Mouse (Mus musculus) T-cell, adult 2 months (primary cell): Measurements from ENCODE around the gene Nup50.

ENCODE experiments used
- DNase-seq: peaks from one replicate; pipeline ENCODE4 v3.0.0; 2022; ENCODE audit warnings: low spot score

Gene Nup50

GRCm38 (mm10) chr15:84922884-84923507 lies at the start of gene Nup50:
Gene Nup50 (plus strand): TSS chr15:84923411.
- DNase-seq = peak; percentile 99

- DNase-seq = no peak
Measured at GRCm38 (mm10) chr15:84873867-84874266, 49.3 kb upstream of the Nup50 start.

- DNase-seq = no peak
Measured at GRCm38 (mm10) chr15:84877029-84877815, 46.0 kb upstream of the Nup50 start.

DNA sequence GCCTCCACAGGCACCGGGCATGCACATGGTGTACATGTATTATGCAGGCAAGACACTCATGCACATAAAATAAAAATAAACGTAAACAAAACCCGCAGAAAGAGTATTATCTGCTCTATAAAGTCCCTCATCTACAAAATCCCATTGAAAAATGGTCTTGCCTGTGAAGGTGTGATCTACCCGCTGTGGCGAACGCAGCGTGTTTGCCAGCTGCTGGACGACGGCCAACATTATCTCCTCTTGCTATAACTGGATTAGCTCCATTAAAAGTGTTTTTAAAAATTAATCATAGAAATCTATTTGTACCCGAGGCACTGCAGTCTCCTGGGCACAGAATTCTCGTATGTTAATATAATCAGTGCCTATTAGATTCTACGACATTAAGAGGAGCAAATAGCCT lies 35.1 kb upstream of the Nup50 start:
- no peak for DNase-seq

DNA sequence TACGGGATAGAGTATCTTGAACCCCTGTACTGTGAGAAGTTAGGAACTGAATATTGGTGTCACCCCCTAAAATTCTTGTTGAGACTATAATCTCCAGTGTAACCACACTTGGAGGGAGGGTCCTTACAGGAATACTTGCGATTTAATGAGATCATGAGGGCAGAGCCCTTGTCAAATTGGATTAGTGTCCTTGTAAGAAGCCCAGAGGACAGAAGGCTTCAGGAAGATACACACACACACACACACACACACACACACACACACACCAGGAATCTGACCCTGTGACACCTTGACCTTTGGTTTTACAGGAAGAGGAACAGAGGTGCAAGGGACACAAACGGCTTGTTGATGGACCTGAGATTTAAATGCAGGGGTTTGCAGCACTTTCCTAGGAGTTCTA lies 32.0 kb upstream of the Nup50 start:
- no peak for DNase-seq

DNA sequence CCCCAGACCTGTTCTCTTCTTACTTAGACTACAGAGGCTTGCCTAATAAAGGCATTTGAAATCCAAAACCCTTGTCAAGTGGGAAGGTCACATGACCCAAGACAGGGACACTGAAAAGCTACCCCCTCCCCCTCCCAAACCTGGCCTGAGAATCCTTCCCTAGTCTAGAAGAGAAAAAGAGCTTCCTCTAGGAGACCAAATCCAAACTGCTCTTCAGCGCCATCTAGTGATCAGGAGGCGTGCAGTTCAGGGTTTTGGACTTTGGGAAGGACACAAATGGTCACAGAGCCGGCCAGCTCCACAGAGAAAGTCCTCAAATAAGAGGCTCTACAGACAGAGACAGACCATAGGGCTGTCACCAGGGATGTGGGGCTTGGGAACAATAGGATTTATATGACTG lies 31.6 kb upstream of the Nup50 start:
- DNase-seq = peak; percentile 19

DNA sequence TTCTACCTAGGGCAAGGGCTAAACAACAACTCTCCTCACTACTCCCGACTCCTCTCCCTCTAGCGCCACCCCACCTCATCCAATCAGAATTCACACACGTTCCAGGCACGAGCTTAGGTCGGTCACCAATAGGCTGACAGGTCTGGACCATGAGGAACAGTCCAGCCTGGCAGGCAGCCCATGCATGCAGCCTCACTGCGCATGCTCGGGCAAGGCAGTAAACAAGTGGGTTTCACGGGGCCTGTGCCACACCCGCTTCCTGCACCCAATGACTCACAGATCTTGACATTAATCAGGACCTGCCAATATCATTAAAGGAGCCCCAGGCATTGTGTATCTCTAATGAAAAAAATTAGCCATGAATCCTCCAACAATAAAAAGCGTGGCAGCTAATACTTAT lies 27.0 kb upstream of the Nup50 start:
- peak; percentile 38 for DNase-seq

- DNase-seq = peak; percentile 38
Measured at GRCm38 (mm10) chr15:84896664-84897063, 26.5 kb upstream of the Nup50 start.

DNA sequence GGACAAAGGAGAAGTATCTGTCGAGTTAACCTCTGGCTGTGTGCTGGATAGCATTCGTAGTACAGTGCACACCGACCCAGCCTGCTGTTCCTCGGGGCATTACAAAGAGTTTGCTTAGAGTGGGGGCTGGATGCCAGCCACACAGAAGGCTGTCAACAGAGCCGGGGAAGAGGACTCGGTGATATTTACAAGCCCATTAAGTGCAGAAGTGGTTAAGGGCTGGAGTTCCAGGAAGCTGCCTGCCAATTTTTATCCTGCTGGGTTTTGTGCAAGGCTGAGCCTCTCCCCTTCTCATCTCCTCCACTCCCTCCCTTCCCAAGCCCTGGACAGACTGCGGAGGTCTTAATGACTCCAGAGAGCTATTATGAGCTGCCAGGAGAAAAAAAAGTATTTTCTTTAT lies 25.1 kb upstream of the Nup50 start:
- no peak for DNase-seq

- DNase-seq = no peak
Measured at GRCm38 (mm10) chr15:84903843-84904385, 19.3 kb upstream of the Nup50 start.

- DNase-seq = no peak
Measured at GRCm38 (mm10) chr15:84913201-84913600, 10.0 kb upstream of the Nup50 start.

DNA sequence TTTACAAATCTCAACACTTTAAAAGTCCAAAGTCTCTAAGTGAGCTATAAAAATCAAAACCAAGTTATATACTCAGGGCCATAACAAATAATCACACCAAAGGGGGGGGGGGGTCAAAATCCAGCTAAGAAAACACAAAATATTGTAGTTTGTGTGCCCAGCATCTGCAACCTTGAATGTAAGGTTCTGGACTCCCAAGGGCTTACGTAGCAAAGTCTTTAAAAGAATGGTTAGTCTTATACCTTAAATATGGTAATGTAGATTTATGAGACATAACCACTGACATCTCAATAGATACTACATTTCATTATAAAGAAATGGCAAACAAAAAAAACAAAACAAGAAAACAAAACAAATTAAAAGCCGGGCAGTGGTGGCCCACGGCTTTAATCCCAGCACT lies 3.3 kb upstream of the Nup50 start, which contains the start of gene Gm29666:
Gm29666 (minus strand) TSS at position 101 of the 400 bp plus-strand sequence.
- DNase-seq = no peak

DNA sequence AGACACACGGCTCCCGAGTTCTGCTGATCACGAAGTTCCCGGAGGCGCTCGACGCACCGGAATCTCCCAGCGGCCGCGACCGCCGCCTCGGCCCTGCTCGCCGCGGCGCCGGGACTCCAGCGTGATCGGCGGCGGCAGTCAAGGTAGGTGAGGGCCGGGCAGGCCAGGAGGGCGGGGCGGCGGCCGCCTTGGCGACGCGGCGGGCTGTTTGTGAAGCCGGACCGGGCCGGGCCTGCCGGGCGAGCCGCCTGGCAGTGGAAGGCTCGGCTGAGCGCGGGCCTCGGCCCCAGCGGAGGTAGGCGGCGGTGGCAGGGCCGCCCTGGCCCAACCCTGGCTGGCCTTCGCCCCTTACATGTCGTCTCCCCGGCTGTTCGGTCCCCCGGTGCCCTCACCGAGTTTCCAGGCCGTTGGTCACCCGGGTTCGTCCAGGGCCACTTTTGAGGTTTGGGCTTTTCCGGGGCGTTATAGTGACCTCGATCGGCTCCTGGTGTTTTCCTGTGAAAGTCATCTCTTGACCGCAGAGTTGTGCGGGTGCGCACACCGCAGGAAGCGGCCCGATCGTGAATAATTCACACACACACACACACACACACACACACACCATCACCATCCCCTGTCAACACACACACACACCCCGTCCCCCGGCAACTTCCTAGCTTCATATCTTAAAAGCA lies 434 bp downstream of the Nup50 start:
- DNase-seq = peak; percentile 44

DNA sequence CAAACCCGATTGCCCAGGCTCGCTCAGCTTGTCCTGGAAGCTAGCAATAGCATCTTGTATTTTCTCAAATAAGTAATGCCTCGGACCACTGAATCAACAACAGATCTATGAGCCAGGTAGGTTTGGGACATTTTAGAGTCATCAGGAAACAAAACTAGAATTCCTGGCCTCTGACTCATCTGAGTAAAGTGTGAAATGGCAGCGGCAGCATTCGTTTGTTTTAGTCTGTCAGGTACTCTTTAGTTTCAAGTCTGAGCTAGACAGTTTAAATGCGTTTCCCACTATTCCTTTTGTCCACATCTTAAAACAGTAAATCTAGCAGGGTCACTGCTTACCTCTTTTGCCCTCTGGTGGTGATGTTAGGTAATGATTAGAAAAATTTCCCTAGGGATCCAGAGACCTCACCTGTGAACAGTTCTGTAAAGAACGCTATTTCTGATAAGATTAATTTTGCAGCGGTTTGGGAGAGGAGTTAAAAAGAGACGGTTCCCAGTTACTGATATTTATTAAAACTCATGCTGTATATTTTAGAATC lies 1.6 kb downstream of the Nup50 start:
- no peak for DNase-seq

- no peak for DNase-seq
Measured at GRCm38 (mm10) chr15:84925495-84926018, 2.3 kb downstream of the Nup50 start.

DNA sequence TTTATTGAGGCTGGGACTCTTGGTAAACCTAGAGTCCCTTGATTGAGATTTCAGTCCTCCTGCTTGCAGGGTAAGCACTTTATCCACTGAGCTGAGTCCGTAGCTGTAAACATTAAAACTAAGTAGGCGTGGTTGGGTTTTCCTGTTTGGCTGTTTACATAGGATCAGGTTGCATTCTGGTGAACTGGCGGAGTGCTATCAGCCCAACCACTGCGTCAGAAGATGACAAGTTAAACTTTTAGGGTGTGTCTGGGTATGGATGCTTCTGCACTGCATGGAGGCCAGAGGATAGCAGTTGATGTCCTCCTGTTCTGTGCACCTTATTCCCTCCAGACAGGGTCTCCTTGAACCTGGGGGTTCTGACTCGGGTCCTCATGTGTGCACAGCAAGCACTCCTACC lies 9.1 kb downstream of the Nup50 start:
- DNase-seq = no peak

GRCm38 (mm10) chr15:84934901-84935300 lies 11.7 kb downstream of the Nup50 start:
- DNase-seq = no peak

GRCm38 (mm10) chr15:84940102-84940501 lies 16.9 kb downstream of the Nup50 start:
- DNase-seq = no peak

- DNase-seq = no peak
Measured at GRCm38 (mm10) chr15:84942647-84943285, 19.6 kb downstream of the Nup50 start.

- no peak for DNase-seq
Measured at GRCm38 (mm10) chr15:84944319-84944718, 21.1 kb downstream of the Nup50 start.

- DNase-seq = no peak
Measured at GRCm38 (mm10) chr15:84948990-84949389, 25.8 kb downstream of the Nup50 start.

- no peak for DNase-seq
Measured at GRCm38 (mm10) chr15:84950053-84950452, 26.8 kb downstream of the Nup50 start.
